Mouse (Mus musculus) midbrain, embryonic 13.5 days (tissue): ENCODE measurements at regions not wholly inside any gene's neighbourhood (a gene's known extent, or its start where the extent isn't known, plus 50 kb on each side); places are given as distances from the start of the nearest gene placed in this dataset.

ENCODE experiments used
- ATAC-seq: fragments of 200-750 bp; cut with Nextera tagmentation; 2 replicates; pipeline ENCODE4 v1.8.0; 2017; ENCODE audit warnings: mild to moderate bottlenecking, moderate TSS enrichment, moderate library complexity
- H3K27ac ChIP-seq: fragments of 300-500 bp; sonication (generic); 2 replicates; pipeline ENCODE4 v1.5.1; 2015; ENCODE audit warnings: inconsistent platforms, mild to moderate bottlenecking, moderate library complexity
- H3K27me3 ChIP-seq: fragments of 300-500 bp; sonication (generic); 2 replicates; pipeline ENCODE4 v1.6.1; 2015; ENCODE audit warnings: mild to moderate bottlenecking, inconsistent platforms
- H3K36me3 ChIP-seq: fragments of 300-500 bp; sonication (generic); 2 replicates; pipeline ENCODE4 v1.6.1; 2015; ENCODE audit warnings: mild to moderate bottlenecking, inconsistent platforms
- H3K4me1 ChIP-seq: fragments of 300-500 bp; sonication (generic); replicated peaks from 2 replicates; pipeline ENCODE4 v1.6.1; 2015; ENCODE audit warnings: inconsistent platforms
- H3K4me2 ChIP-seq: fragments of 300-500 bp; sonication (generic); replicated peaks from 2 replicates; pipeline ENCODE4 v1.6.1; 2015; ENCODE audit warnings: moderate library complexity, mild to moderate bottlenecking, inconsistent platforms
- H3K4me3 ChIP-seq: fragments of 300-500 bp; sonication (generic); replicated peaks from 2 replicates; pipeline ENCODE4 v1.5.1; 2015; ENCODE audit warnings: mild to moderate bottlenecking, inconsistent platforms
- H3K9ac ChIP-seq: fragments of 300-500 bp; sonication (generic); replicated peaks from 2 replicates; pipeline ENCODE4 v1.6.1; 2015; ENCODE audit warnings: mild to moderate bottlenecking, inconsistent platforms
- H3K9me3 ChIP-seq: fragments of 300-500 bp; sonication (generic); 2 replicates; pipeline ENCODE4 v1.6.1; 2016; ENCODE audit warnings: mild to moderate bottlenecking, inconsistent platforms
- WGBS: fragments of 180-500 bp; shearing (Covaris S2); methylation state at CpG from one replicate; pipeline ENCODE4 v1.1.7; 2015; 5-methylcytosine and 5-hydroxymethylcytosine counted together

DNA sequence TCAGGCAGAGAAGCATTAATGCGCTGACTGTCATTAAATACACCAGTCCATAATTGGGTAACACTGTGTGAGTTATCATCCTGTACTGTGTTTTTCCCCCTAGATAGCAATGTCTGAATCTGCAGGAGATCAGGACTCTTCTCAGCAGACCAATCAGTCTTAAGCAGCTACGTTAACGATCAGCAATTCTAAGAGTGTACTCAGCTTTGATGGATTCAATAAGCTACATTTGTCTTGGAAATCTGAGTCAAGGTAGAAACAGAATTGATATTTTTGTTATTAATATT lies 442.8 kb upstream of the Nr2f1 start:
- H3K27ac ChIP-seq = peak overlapping the region; percentile 9; the same call in 1 of the 2 replicates
- H3K27me3 ChIP-seq = no peaks in the 10 kb centered on the region
- no peaks in the 10 kb centered on the region for H3K36me3 ChIP-seq
- no peaks in the 10 kb centered on the region for H3K9me3 ChIP-seq
- H3K9ac ChIP-seq = no peak overlapping the region
- no peak overlapping the region; the same call in 1 of the 2 replicates for H3K4me2 ChIP-seq
- ATAC-seq = 0 out of 2 replicates have a peak, but pooled peaks have one; percentile 40
- peaks cover 16% of the 10 kb centered on the region for H3K4me1 ChIP-seq
- 36% methylated on average over 3 of the region's 3 CpGs for WGBS
- no peak overlapping the region for H3K4me3 ChIP-seq

DNA sequence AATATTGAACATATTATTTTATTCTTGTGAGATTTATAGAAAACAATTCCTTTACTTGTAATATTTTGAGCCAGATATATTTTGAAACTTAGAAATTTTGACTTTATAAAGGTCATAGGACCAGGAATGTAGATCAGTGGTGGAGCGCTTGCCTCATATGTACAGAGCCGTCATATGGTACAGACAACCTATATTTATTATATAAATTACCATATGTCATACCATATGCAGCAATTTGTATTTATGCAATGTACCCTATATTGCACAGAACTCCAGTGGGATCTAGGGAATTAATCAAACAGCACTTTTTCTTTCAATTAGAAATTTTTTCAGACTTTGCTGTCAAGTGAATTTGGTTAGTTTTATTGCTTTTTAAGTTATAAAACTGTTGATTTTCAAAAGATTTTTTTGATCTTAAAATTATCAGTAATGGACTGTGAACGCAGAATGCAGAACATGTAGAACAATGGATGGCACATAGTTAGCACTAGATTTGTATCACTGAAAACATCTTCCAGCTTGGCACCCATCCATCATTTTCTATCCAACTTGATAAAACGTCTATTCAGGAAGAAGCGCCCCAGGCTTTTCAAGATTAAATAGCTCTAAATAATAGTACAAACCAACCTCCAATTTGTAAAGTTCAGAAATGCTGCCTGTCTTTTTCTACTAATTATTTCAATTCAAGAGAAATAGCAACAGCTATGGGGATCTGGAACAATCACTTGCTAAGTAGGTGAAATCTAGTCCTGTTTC lies 442.3 kb upstream of the Nr2f1 start:
- WGBS = 66% methylated on average over 5 of the region's 5 CpGs
- H3K4me3 ChIP-seq = no peak overlapping the region
- H3K9ac ChIP-seq = no peak overlapping the region
- no peaks in the 10 kb centered on the region for H3K27me3 ChIP-seq
- no peak overlapping the region; the same call in 1 of the 2 replicates for H3K4me2 ChIP-seq
- no peak for ATAC-seq
- H3K9me3 ChIP-seq = no peaks in the 10 kb centered on the region
- no peaks in the 10 kb centered on the region for H3K36me3 ChIP-seq
- H3K4me1 ChIP-seq = peaks cover 16% of the 10 kb centered on the region
- peak overlapping the region; percentile 9; the same call in 1 of the 2 replicates for H3K27ac ChIP-seq

DNA sequence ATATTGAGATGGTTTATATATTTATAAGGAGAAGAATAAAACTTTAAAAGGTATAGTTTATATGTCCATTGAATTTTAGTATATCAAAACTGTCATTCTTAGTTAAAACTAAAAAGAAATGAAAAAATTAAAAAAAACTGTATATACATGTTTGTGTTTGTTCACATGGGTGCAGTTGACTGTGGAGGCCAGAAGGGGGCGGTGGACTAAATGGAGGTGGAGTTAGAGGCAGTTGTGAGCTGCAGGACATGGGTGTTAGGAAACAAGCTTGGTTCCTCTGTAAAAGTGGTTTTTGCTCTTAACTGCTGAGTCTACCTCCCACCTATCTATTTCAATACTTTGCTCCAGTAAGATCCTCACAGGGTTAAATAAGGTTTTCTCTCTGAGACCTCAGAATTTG lies 440.8 kb upstream of the Nr2f1 start:
- peaks cover 16% of the 10 kb centered on the region for H3K4me1 ChIP-seq
- H3K4me3 ChIP-seq = no peak overlapping the region
- no peak overlapping the region for H3K4me2 ChIP-seq
- no peak overlapping the region for H3K9ac ChIP-seq
- no peak overlapping the region for H3K27ac ChIP-seq
- WGBS = 82% methylated on average over 1 of the region's 1 CpGs
- ATAC-seq = no peak
- no peaks in the 10 kb centered on the region for H3K36me3 ChIP-seq
- no peaks in the 10 kb centered on the region for H3K9me3 ChIP-seq
- H3K27me3 ChIP-seq = no peaks in the 10 kb centered on the region

DNA sequence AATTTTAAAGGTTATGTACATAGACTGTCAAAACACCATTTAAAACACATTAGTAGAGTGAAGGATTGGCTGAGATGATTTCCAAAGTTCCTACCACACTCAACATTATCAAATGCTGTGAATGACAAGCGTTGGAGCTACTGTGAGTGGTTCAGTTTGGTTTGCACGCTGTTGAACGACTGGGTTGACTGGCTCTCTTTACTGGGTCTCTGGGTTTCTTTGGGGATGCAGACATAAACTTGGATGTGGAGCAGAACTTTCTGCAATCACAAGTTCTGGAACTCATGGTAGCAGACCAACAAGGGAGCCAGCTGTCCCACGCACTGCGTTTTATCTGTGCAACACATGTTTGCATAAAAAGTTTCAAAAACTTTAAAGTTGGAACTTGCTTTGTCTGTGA lies 438.9 kb upstream of the Nr2f1 start:
- Histone ChIP-seq H3K4me3 (no peak overlapping the region), H3K4me1 (peaks cover 14% of the 10 kb centered on the region), H3K9ac (no peak overlapping the region), H3K27ac (no peak overlapping the region), H3K4me2 (no peak overlapping the region), H3K9me3 (no peaks in the 10 kb centered on the region), H3K27me3 (no peaks in the 10 kb centered on the region), H3K36me3 (no peaks in the 10 kb centered on the region)
- ATAC-seq = no peak
- 94% methylated on average over 5 of the region's 5 CpGs for WGBS

DNA sequence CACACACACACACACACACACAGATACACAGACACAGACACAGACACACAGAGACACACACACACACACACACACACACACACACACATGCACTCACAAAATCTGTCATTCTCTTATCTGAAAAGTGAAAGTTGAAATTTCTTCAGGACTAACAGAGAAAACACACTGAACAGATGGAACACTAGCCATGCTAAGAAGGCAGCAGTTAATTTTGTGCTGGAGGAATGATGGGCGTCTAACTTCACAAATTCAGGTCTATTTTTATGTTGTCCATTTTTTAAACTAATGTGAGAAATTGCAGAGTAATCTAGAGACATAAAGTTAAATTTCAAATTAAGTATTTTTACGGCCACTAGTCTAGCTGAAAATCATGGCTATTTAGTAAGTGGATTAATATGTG lies 432.1 kb upstream of the Nr2f1 start:
- Histone ChIP-seq H3K4me1 (0 out of 2 replicates have a peak, but pooled peaks cover 5% of the 10 kb centered on the region), H3K9ac (no peak overlapping the region), H3K4me3 (no peak overlapping the region), H3K4me2 (no peak overlapping the region), H3K36me3 (no peaks in the 10 kb centered on the region), H3K27ac (no peak overlapping the region), H3K27me3 (no peaks in the 10 kb centered on the region), H3K9me3 (no peaks in the 10 kb centered on the region)
- ATAC-seq = no peak
- WGBS = 93% methylated on average over 2 of the region's 2 CpGs

DNA sequence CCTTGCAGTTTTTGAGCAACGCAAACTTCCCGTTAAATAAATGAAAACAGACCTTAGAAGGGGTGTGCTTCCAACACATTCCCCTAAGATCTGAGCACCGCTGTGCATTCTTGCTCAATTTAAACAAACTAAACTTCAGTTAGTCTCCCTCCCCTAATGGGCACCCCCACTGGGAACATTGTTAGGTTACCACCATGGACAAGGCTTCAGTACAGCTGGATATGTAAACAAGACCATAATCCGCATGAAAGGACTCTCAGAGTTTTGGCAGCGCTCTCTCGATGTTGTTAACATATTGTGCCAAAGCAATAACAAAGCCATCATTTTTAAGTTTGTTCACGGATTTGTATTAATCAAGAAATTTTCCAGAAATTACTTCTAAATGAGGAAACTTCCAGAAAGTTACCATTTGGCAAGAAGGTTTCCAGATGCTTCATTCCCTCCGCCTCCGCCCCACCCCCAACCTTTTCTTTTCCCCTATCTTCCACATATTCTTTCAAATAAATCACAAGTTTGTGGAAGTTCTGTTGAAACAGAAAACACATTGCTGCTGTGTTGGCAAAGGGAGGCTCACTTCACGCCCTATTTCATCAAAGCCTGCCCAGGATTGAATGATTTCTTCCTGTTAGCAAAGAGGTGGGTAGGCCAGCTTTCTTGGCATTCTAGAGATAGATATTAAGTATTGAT lies 429.6 kb upstream of the Nr2f1 start:
- H3K36me3 ChIP-seq = no peaks in the 10 kb centered on the region
- H3K4me2 ChIP-seq = no peak overlapping the region
- 32% methylated on average over 10 of the region's 10 CpGs for WGBS
- H3K4me3 ChIP-seq = no peak overlapping the region
- no peak for ATAC-seq
- H3K27me3 ChIP-seq = no peaks in the 10 kb centered on the region
- 0 out of 2 replicates have a peak, but pooled peaks cover 5% of the 10 kb centered on the region for H3K4me1 ChIP-seq
- no peak overlapping the region for H3K9ac ChIP-seq
- no peaks in the 10 kb centered on the region for H3K9me3 ChIP-seq
- H3K27ac ChIP-seq = no peak overlapping the region

DNA sequence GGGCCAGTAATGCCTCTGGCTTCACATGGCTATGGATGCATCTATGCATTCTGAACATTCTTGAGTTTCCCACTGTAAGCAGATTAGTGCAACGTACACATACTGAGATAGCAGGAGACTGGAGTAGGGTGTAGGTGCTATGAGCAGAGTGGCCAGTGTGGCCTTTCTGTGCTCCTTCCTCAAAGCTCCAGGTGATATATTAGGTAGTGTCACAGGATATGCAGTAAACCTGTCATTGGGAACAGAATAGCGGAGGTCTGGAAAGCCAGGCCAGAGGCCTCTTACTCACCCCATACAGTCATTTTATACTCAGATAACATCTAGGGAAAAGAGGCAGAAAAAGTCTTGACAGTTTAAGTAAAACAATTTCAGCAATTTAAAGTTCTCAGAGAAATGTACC lies 424.1 kb upstream of the Nr2f1 start:
- ATAC-seq = no peak
- Histone ChIP-seq H3K4me1 (no peaks in the 10 kb centered on the region), H3K9ac (no peak overlapping the region), H3K9me3 (no peaks in the 10 kb centered on the region), H3K27ac (no peak overlapping the region), H3K27me3 (no peaks in the 10 kb centered on the region), H3K4me2 (no peak overlapping the region), H3K36me3 (no peaks in the 10 kb centered on the region), H3K4me3 (no peak overlapping the region)
- WGBS = 90% methylated on average over 2 of the region's 2 CpGs

DNA sequence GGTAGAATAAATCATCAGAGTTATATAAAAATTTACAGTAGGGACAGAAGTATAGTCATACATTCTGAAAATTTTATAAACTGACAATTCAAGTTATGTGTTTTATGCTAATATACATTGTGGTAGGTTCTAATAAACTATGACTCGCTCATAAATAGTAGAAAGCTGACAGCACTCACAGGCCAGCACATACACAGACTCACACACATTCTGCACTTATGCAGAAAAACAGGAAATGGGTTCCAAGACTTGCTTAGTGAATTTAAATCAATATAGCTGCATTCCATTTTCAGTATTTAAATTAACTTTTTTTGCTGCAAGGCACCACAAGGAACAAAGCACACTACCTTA lies 403.3 kb upstream of the Nr2f1 start:
- Histone ChIP-seq H3K27ac (no peak overlapping the region), H3K4me3 (no peak overlapping the region), H3K36me3 (no peaks in the 10 kb centered on the region), H3K9ac (no peak overlapping the region), H3K4me1 (peaks cover 6% of the 10 kb centered on the region; the same call in 1 of the 2 replicates), H3K9me3 (no peaks in the 10 kb centered on the region), H3K4me2 (no peak overlapping the region), H3K27me3 (no peaks in the 10 kb centered on the region)
- WGBS = 80% methylated on average over 1 of the region's 1 CpGs
- no peak for ATAC-seq

DNA sequence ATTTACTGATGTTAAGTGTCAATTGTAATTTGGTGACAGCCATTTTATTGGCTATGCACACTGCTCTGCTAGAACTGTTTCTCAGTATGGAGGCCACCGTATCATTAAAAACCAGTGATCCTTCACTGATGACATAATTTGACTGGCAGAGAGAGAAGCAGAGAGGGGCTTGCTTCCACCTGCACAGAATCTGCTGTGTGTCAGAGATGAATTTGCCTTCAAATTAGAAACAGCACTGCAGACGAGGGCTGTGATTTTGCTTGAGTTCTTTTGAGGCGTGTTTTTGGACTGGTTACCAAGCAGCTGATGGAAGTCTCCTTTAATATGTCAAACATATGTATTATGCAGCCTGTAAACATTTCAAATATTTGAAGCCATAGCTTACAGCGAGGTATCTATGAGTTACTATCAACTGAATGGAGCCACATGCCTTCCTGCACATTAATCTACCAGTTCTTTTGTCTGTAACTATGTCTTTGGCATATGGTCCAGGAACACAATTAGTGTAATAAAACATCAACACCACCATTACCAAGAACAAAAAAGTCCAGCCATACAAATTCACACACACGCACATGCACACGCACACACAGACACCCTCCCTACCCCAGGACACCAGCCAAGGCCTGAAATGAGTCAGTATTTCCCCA lies 402.8 kb upstream of the Nr2f1 start:
- Histone ChIP-seq H3K9me3 (no peaks in the 10 kb centered on the region), H3K9ac (no peak overlapping the region), H3K4me3 (no peak overlapping the region), H3K27me3 (no peaks in the 10 kb centered on the region), H3K36me3 (no peaks in the 10 kb centered on the region), H3K4me1 (peaks cover 6% of the 10 kb centered on the region; the same call in 1 of the 2 replicates), H3K27ac (peak overlapping the region; percentile 9), H3K4me2 (no peak overlapping the region)
- ATAC-seq = peak; percentile 79
- WGBS = 57% methylated on average over 6 of the region's 6 CpGs

DNA sequence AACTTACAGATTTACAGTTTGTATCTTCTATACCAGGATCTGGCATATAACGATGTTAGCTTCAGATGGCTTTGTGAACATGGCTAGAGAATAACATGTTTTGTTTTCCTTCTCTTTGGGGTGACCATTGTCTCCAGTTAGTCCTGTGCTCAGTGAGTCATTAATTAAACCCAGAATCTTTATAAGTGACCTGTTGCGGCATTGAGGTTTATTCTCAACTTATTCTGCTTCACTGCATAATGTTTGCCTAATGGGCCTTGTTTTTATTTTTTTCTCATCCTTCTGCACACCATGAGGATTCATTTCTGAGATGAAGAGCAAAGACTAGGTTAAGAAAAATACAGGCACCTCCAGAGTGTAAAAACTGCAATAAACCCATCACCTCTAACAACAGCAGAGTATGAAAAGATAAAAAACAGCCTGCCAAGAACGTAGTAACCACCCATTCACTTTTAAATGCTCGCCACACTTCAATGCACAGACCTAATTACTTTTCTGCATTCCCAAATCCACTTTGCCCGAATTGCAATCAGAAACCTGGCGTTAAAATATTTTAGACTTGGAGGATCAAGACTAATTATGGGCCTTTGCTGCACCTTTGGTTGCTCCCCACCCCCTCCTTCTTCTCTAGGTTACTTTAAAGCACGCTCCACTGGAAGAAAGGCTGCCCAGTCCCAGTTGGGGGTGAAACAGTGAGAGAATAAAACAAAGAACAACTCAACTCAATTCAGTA lies 381.5 kb upstream of the Nr2f1 start:
- H3K9ac ChIP-seq = no peak overlapping the region
- no peak overlapping the region for H3K27ac ChIP-seq
- no peak overlapping the region for H3K4me2 ChIP-seq
- WGBS = 5% methylated on average over 7 of the region's 7 CpGs
- H3K9me3 ChIP-seq = no peaks in the 10 kb centered on the region
- H3K36me3 ChIP-seq = no peaks in the 10 kb centered on the region
- ATAC-seq = peak; percentile 77
- H3K4me1 ChIP-seq = peaks cover 20% of the 10 kb centered on the region
- no peaks in the 10 kb centered on the region for H3K27me3 ChIP-seq
- H3K4me3 ChIP-seq = no peak overlapping the region

DNA sequence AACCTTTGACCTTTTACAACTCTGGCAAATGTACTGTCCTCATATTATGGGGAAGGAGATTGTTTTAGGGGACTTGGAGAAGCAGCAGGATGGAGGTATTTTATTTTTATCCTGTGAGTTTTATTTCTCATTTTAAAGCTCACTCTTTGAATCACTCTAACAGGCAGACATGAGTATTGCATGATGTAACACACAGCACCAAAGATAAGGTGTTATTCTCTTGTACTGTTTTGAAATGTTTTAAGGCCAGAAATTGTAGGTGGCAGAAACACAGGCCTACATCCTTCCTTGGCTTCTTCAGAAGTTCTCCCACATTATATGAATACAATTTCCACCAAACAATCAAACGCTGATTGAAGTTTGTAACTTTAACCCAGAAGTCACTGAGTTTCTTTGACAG lies 377.9 kb upstream of the Nr2f1 start:
- Histone ChIP-seq H3K27me3 (no peaks in the 10 kb centered on the region), H3K36me3 (no peaks in the 10 kb centered on the region), H3K4me2 (no peak overlapping the region), H3K27ac (no peak overlapping the region), H3K4me1 (peaks cover 15% of the 10 kb centered on the region), H3K4me3 (no peak overlapping the region), H3K9ac (no peak overlapping the region), H3K9me3 (no peaks in the 10 kb centered on the region)
- no peak for ATAC-seq
- WGBS = 80% methylated on average over 1 of the region's 1 CpGs
